Mouse (Mus musculus) brain, embryonic 18.5 days (tissue): ENCODE results near the gene Rc3h2.

ENCODE experiments used
- DNase-seq: peaks from one replicate; pipeline ENCODE4 v3.0.0-alpha.2; 2012; ENCODE audit warnings: low read depth, low spot score

Gene Rc3h2

DNA sequence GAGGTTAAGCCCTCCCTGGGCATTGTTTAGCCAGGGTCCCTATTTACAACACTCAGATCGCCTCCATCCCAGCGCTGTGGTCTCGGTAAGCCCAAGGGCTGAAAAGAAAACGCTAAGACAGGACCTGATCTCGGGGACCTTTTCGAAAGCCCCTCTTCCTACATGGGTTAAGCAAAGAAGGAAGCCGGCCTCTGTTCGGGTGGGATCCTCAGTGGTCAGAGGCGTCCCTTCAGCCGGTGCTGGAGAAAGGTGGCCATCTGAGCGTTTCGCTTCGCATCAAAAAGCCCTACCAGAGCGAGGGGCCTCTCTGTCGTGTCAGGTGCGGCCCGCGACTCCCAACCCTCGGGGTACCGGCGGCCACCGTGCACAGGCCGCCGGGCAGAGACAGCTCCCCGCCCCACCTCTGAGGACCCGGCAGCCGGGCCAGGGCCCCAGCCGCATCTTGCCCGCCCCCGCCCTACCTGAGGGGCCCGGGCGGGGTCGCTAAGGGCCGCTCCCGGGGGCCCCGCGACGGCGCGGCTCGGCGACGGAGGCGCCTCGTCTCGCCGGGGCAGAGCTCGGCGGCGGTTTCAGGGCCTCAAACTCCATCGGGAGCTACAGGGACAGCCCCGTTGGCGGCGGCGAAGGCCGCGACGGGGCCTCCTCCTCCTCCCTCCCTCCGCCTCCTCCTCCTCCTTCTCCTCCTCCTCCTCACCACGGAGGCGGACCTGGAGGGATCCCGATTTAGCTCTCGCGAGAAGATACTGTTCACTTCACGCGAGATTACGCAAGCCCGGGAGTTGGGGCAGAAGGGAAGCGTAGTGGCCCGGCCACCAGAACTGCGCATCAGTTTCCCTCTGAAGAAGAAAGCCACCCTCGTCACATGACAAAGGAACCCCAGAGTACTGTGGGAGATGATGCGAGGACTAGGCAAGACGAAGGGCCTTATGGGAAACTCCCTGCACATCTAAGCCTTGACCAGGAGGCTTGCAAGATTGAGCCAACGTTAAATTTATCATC, at the start of gene Rc3h2:
Gene Rc3h2 (minus strand): TSS at position 598 of the 999 bp plus-strand sequence.
- DNase-seq = peak; percentile 97

DNA sequence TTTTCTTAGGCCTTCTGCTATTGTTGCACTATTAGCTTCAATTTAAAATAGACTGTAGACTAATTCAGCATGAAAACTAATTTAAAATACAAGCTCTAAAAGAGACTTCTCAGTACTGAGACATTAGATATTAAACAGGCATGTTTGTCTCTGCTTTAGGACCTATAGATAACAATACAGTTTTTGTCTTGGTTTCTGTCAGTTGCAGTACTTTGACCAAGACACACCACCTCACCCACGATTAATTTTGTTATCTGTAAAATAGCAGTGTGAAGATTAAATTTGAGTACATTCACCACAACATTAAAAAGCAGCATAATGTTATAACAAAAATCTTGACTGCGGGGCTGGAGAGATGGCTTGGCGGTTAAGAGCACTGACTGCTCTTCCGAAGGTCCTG, 43.6 kb upstream of the Rc3h2 start:
- DNase-seq = no peak

DNA sequence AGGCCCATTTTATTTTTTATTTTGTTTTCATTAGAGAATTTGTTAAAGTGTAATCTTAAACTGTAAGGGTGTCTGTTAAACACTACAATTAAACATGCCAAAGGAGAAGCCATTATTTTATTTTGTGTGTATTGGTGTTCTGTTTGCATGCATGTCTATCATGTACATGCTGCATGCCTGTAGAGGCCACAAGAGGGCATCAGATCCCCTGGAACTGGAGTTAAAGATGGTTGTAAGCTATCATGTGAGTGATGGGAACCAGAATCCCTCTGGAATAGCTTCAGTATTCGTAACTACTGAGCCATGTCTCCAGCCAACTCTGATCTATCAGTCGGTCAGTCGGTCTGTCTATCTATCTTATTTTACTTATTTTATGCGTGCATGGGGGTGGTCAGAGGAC, 38.0 kb upstream of the Rc3h2 start:
- DNase-seq = no peak

DNA sequence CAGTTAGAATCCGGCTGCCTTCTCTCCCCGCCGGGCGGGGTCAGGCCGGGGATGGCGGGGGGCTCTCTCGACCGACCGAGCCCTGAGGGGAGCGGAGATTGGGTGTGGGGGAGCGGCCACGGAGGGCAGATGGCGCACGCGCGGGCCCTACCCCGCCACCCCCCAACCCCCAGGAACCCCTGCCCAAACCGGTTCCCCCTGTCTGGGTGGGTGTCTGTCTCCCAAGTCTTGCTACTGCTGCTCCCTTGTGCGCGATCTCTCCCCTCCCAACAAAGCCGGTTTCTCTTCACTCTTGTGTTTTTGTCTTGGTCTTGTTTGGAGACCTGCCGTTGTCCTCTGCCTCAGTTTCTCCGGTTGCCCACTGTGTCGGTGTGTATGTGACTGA, 29.7 kb upstream of the Rc3h2 start:
- no peak for DNase-seq

DNA sequence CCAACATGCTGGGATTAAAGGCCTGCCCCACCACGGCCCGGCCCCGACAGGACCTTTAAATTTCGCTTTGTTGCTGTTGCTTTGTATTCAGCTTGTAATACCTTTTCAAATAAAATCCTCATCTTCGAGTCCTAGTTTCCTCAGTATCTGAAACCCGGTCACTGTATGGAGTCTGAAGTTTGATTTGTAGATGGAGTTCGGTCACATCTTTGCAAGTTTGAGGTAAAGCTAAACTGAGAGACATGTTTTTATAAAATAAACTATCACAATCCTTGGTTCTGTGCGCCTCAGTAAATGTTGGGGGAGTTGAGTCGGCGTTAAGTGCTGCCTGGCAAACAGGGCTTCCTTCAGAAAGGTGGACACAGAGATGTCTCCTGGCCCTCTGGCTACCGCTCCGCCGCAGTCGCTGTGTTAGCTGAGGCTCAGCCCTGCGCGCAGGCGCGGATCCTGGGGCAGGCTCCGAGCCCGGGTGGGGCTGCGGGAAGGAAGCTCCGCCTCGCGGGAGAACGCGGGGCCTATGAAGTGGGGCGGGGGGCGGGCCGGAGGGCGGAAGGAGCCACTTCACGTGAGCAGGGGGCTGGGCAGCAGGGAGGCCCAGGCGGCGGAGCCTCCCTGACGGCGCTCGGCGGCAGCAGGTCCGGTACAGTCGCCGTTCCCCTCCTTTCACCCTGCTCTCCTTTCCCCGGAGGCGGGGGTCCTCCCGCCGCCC, 29.1 kb upstream of the Rc3h2 start:
- DNase-seq = peak; percentile 88

DNA sequence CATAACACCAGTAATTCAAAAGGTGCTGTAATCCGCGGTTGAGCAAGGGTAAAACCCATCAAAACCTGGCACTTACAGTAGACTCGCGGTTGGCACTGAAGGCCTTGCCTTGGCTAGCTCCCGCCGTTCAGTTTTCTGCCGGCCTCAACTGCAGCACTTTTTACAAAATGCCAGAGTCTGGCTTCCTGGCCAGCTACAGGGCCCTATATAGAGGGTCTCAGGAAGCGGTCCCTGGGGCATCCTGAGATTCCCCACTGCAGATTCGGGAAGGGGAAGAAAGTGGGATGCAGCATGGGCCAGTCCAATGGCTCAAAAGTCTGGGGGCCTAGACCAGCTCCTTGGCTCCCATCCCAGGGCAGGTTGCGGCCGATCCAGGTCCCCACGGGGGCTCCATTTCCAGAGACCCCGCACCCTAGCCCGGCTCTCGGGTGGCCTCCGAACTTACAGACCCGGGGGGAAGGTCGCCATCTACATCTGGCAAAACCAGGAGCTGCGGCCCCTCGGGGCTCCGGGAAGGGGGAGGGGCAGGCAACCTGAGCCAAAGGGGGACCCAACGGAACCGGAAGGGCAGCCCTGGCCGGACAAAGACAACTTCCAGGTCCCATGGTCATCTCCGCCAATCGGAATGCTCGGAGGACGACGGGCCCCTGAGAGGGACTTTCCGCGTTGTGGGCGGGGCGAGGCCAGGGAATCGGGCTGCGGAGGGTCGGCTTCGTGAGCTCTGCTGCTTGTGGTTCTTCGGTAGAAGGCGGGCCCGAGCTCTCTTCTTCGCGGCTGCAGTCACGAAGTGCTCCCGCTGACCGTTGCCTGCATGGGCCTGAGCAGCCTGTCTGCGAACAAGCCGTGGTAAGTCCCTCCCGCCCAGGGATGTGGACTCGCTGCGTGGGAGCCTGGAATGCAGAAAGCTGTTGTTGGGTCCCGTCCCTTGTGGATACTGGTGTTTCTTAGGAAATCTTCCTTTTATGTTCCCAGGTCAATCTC, 20.2 kb upstream of the Rc3h2 start, which contains the start of the genes Zbtb26, Zbtb6 and Rabgap1:
Gene Zbtb26 (minus strand): TSS at position 525 of the 981 bp plus-strand sequence.
Gene Zbtb6 (minus strand): TSS at position 561 of the 981 bp plus-strand sequence.
Gene Rabgap1 (plus strand): TSS at position 669 of the 981 bp plus-strand sequence.
- DNase-seq = peak; percentile 84

DNA sequence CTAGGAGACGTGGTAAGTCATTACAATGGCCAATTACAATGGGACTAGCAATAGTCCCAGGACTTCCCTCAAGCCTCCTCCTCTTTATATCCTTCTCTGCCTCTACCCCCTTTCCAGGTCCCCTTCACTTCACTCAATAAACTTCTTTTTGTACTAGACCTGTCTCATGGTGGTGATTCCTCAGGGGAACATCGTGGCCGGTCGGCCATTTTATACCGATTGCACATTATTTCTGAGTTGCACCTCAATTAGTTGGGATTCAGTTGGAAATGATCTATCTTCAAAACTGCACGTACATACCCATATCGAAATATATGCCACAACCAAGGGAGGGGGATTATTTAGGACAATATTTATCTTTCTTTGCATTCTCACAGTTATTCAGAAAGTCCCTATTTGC, 8.9 kb upstream of the Rc3h2 start:
- DNase-seq = no peak

DNA sequence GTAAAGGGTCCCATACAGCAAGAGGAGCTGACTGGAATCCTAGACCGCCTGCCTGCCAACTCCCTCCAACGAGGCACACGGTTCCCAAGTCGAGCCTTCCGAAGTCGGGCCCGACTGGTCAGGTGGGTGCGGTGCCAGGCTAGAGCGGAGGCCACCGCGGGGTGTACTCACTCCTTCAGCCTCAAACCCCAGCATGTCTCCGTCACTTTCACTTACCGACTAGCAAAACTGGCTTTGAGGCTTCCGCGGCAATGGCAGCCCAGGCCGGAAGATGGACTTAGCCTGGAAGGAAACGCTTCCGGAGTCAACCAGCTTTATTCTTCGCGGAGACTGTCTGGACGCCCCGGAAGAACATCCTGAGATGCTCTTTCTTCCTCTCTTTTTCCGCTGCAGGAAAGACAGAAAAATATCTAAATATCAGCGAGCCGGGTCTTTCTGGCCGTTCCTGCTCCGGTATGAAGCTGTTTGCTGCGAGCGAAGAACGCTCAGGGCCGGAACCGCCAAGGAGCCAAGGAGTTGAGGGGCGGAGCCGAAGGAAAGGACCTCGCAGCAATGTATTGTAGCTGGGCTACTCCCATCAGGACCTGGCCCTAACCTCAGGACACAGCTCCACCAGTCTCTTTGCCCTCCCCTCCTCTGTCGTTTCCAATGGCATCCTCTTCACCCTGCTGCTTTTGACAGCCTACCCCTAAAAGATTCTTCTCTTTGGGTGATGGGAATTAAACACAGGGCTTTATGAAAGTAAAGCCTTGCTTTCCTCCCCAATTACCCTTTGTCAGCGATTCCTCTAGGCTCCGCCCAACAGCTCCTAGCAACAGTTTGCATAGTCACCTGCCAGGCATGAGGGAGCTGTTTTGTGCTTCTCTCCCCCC, 8.1 kb upstream of the Rc3h2 start:
- peak; percentile 89 for DNase-seq

DNA sequence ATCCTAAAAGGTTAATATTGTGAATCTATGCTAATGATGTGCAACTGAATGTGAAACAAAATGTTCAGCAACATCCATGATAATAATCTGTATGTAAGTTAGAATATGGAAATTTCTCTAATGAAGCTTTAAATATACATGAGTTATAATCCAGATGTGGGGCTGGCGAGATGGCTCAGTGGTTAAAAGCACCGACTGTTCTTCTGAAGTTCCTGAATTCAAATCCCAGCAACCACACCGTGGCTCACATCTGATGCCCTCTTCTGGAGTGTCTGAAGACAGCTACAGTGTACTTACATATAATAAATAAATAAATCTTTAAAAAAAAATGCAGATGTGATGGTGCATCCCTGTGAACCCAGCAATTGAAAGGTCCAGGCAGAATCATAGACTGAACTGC, 968 bp upstream of the Rc3h2 start:
- DNase-seq = no peak

DNA sequence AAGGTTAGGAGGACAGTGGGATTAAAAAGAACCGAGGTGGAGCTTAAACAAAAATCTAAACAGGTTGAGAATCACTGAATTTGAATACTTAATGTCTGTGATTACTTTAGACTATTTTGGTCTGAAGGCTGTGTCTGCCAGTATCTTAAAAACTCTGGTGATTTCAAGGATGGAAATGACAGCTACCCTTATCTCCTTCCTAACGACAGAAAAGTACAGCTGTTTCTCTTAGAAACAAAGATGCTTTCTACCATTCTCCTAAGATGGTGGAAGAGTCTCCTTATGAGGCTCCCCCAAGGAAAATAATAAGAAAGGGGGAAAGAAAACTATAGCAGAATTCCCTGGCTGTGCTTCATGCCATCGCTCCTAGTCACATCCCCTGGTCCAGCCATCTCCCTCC, 800 bp downstream of the Rc3h2 start:
- DNase-seq = no peak

DNA sequence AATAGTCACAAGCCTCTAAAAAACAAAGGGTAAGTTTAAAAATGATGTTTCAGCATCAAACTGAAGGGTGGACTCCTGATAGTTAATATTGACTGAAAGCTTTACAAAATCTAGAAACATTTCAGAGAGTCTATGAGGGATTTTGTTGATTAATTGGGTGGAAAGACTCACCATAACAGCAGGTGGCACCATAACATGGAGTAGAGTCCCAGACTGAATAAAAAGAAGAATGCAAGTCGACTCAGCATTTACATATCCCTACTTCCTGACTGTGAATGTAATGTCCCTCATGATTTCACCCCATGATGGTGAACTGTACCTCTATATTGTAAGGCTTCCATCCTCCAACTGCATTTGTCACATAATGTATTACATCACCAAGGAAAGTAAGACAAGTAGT, 27.2 kb downstream of the Rc3h2 start:
- DNase-seq = no peak

DNA sequence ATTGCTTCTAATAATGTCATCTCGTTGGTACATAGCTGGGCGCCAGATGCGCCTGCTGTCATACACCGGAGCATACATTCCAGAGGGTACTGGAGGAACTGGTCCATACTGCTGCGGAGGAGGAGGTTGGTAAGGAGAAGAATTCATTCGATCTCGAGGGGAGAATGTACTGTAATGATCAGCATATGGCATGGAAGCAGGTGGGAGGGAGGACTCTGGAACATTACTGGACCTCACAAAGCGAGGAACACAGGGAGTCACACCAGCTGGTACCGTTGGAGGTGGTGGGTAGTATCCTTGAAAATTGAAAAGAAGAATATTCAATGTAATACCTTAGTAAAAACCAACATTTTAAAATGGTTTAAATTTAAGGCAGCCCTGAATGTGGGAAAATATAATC, 39.8 kb downstream of the Rc3h2 start:
- no peak for DNase-seq

DNA sequence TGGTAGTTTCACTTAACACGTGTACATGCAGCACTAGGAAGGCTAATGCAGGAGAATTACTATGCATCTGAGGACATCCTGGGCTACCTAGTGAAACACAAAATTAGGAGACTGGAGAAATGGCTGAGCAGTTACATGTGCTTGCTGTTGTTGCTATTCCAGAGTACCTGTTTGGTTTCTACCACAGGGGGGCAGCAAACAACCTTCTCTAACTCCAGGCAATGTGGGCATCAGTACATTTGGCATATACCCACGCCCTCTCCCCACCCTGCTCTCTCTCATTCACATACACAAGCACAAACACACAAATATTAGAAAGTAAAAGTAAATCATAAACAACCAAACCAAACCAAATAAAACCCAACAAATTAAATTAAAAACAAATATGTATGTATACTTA, 42.5 kb downstream of the Rc3h2 start:
- no peak for DNase-seq

DNA sequence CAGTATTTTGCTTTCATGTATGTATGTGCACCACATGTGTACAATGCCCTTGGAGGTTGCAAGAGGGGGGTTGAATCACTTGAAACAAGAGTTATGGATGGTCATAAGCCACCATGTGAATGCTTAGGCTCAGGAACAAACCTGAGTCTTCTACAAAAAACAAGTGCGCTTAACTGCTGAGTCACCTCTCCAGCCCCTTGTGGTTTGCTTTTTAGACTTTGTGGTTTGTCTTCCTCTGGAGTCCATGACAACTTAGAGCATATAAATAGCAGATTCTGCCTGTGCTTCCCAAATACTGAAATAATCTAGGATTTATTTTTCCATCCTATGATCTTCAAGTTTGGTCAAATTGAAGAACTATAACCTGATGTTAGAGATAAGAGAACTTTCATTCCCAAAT, 46.7 kb downstream of the Rc3h2 start:
- DNase-seq = no peak

DNA sequence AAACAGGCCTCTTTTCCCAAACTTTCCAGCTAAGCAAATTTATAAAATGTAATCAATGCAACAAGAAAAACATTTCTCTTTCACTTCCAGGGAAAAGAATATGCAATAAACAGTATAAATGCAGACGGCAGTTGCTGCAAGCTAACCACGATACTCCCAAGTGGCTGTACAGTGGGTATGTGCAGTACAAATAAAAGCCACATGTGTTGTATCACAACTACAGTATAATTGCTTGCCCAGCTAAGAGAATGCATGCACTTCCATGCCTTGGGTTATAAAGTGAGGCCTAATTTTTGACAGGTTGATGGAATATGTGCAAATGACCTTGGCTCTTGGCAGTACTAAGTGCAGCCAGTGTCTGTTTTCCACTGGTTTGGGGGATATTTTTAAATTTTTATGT, 52.1 kb downstream of the Rc3h2 start:
- DNase-seq = no peak

DNA sequence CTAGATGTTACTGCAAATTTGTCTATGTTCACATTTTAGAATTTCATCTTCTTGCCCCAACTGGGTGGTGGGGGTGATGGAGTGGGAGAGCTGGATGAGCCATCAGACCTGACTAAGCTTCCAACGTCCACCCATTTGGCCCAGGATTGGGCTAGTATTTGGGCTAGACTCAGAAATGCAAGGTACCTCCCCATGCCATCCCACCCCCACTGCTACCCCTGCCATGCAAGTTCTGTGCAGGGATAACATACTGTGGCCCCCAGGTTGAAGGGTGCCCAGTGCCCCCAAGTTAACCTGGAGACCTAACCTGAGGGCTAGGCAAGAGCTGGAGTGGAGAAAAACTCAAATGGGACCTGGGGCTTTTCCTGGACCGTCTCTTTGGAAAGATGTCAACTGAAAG, 62.8 kb downstream of the Rc3h2 start:
- no peak for DNase-seq

DNA sequence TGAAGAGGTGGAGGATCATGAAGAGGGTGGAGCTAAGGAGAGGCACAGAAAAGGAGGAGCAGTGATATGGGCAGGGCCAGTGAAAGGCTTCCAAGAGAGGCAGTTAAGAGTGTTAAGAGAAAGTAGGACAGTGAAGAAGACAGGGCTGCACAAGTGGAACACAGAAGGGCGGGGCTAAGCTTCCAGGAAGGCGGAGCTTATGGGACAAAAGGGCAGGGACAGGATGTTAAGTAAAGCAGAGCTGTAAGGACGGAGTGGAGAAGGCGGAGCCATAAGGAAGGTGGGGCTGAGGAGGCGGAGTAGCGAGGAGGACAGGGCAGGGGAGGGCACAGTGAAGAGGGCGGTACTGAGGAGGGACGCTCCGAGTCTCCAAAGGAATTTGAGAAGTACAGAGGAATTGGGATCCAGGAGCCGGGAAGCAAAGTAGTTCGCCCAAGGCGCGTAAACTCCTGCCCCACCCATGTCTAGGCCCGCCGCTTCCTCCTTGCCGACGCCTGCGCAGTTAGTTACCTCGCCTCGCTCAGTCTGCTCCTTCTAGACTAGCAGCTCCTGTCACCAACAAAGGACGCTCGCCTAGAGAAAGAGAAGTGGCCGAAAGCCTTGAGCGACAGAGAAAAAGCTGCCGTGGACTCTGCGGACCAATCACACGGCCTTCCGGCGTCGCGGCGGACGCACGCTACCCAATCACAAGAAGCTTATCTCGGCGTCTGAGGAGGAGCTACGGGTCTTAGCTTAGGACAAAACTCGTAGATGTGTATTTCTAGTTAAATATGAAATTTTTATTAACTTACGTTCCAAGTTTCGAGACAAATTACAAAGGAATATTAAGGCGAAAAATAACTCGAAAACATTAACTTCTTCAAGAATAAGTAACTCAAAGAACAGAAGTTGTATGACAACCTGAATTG, 63.8 kb downstream of the Rc3h2 start, which contains the start of gene Pdcl:
Gene Pdcl (minus strand): TSS at position 700 of the 908 bp plus-strand sequence.
- peak; percentile 84 for DNase-seq

DNA sequence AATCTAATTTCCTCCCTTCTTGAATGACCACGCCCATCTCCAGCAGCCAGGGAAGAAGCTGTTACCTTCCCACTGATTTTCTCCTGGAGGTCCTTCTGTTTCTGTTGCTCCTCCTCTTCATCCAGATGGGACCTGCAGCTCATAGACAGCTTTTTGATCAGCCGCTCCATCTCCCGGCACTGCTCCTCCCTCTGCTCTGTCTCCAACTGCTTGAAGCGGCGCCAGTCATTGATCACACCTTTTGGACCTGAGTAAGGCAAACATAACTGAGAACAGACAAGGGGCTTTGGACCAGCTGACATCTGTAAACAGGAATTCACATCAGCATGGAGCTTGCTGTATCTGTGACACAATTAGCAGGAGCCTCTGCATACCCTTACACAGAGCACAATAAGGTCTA, 67.1 kb downstream of the Rc3h2 start:
- no peak for DNase-seq

DNA sequence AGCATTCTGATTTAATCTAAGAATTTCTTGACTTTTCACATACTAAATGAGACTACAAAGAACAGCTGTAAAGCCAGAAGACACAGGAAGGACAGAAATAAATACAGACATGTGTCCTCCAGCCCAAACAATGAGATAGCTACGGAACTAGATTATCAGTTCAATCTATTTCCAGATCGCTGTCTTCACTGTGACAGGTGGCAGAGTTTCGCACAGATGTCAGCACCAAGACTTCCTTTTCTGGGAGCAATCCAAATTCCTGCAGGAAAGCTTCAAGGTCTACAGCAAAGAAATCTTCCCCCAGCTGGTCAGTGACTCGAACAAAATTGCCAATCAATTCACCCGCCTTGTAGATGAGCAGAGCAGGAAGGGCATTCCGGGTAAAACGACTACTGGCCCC, 71.0 kb downstream of the Rc3h2 start:
- no peak for DNase-seq
